Mouse (Mus musculus): Measurements from ENCODE around the gene Prune1. TPM values are rescaled to one million over a fixed set of nuclear protein-coding genes. Genes with fewer than 3 reads are reported as not detected.

Gene Prune1
- total RNA-seq, 2 experiments from 2014 or later = 22.2 to 27.9 TPM

- no peak for DNase-seq
These were observed 24.4 kb upstream of the Prune1 start for GRCm38 (mm10) chr3:95306244-95306643.

GRCm38 (mm10) chr3:95301204-95301796 lies 19.4 kb upstream of the Prune1 start:
- no peak for DNase-seq

- no peak for DNase-seq
These were observed 16.1 kb upstream of the Prune1 start for GRCm38 (mm10) chr3:95298018-95298417.

- peak; percentile 66 for DNase-seq
These were observed 14.2 kb upstream of the Prune1 start for GRCm38 (mm10) chr3:95296103-95296469.

- DNase-seq = peak; percentile 47
These were observed 13.6 kb upstream of the Prune1 start for GRCm38 (mm10) chr3:95295321-95296102.

GRCm38 (mm10) chr3:95294718-95295117 lies 12.8 kb upstream of the Prune1 start:
- no peak for DNase-seq

- no peak for DNase-seq
These were observed 12.4 kb upstream of the Prune1 start for GRCm38 (mm10) chr3:95294316-95294715.

GRCm38 (mm10) chr3:95293537-95293936 lies 11.7 kb upstream of the Prune1 start:
- DNase-seq = no peak

- no peak for DNase-seq
These were observed 11.0 kb upstream of the Prune1 start for GRCm38 (mm10) chr3:95292899-95293298.

GRCm38 (mm10) chr3:95291041-95291440 lies 9.2 kb upstream of the Prune1 start:
- DNase-seq = no peak

- no peak for DNase-seq
These were observed 8.3 kb upstream of the Prune1 start for GRCm38 (mm10) chr3:95290156-95290555.

- DNase-seq = no peak
These were observed 7.5 kb upstream of the Prune1 start for GRCm38 (mm10) chr3:95289419-95289818.

- no peak for DNase-seq
These were observed 5.7 kb upstream of the Prune1 start for GRCm38 (mm10) chr3:95287541-95287940.

- no peak for DNase-seq
These were observed 4.6 kb upstream of the Prune1 start for GRCm38 (mm10) chr3:95286510-95286909.

- no peak for DNase-seq
These were observed 4.1 kb upstream of the Prune1 start for GRCm38 (mm10) chr3:95286011-95286410.

- no peak for DNase-seq
These were observed 3.5 kb upstream of the Prune1 start for GRCm38 (mm10) chr3:95285390-95285789.

- DNase-seq = peak; percentile 61
These were observed 2.8 kb upstream of the Prune1 start for GRCm38 (mm10) chr3:95284501-95285281.

- no peak for DNase-seq
These were observed 2.2 kb upstream of the Prune1 start for GRCm38 (mm10) chr3:95284062-95284461.

- DNase-seq = no peak
These were observed 1.7 kb upstream of the Prune1 start for GRCm38 (mm10) chr3:95283589-95283941.

GRCm38 (mm10) chr3:95282865-95283588 lies 1.2 kb upstream of the Prune1 start:
- peak; percentile 84 for DNase-seq

- peak; percentile 70 for DNase-seq
These were observed 547 bp upstream of the Prune1 start for GRCm38 (mm10) chr3:95282381-95282864.

- DNase-seq = peak; percentile 45
These were observed 1.1 kb downstream of the Prune1 start for GRCm38 (mm10) chr3:95280747-95281146.
